Mouse (Mus musculus) E14TG2a.4 (cell line): ENCODE data around the gene Tmem19.

Experiments
- CTCF ChIP-seq: conservative IDR thresholded peaks from 2 replicates; pipeline ENCODE4 v1.5.1; 2014; ENCODE audit warnings: low read length
- NANOG ChIP-seq: IDR thresholded peaks from 2 replicates; pipeline ENCODE4 v1.6.1; 2014; ENCODE audit warnings: borderline replicate concordance, low read length, mixed read lengths
- POU5F1 ChIP-seq: IDR thresholded peaks from 2 replicates; pipeline ENCODE4 v1.6.1; 2014; ENCODE audit warnings: low read length, borderline replicate concordance

GRCm38 (mm10) chr10:115312732-115313131 lies 49.6 kb downstream of the Tmem19 start:
- TF ChIP-seq CTCF, result no peak
- TF ChIP-seq POU5F1, result no peak
- no peak for TF ChIP-seq NANOG
